Mouse (Mus musculus) adrenal gland (tissue): Measurements from ENCODE around the gene Pdik1l.
"Not testable (repeated sequence)": the region's sequence is repeated elsewhere in the genome, so short reads cannot be mapped to it uniquely, and the experiment has no call there.

Source experiments
- intact Hi-C: fragments of 180-260 bp; cut with DNase I; formaldehyde crosslinking; loops from one replicate; pipeline ENCODE4 v1.15.1; 2025

Gene Pdik1l

DNA sequence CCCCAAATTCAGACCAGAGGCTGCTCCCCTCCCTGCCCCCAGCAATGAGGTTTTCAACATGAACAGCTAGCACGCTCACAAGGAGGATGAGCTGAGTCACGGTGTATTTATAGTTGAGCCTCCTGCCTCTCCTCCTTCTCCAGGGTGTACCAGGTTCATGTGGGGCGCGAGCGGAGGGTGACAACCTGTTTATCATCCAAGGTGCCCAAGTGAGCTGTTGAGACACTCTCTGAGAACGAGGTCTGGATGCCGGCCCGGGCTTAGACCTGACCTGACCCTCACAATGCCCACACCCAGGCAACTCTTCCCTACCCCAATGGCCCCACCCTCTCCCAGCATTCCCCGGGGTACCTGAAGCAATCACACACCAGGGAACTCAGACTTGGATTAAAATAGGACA, 12.6 kb upstream of the Pdik1l start:
- intact Hi-C loops: no loop called here

GRCm38 (mm10) chr4:134299498-134299810, 11.8 kb upstream of the Pdik1l start:
- intact Hi-C loops: no loop called here

DNA sequence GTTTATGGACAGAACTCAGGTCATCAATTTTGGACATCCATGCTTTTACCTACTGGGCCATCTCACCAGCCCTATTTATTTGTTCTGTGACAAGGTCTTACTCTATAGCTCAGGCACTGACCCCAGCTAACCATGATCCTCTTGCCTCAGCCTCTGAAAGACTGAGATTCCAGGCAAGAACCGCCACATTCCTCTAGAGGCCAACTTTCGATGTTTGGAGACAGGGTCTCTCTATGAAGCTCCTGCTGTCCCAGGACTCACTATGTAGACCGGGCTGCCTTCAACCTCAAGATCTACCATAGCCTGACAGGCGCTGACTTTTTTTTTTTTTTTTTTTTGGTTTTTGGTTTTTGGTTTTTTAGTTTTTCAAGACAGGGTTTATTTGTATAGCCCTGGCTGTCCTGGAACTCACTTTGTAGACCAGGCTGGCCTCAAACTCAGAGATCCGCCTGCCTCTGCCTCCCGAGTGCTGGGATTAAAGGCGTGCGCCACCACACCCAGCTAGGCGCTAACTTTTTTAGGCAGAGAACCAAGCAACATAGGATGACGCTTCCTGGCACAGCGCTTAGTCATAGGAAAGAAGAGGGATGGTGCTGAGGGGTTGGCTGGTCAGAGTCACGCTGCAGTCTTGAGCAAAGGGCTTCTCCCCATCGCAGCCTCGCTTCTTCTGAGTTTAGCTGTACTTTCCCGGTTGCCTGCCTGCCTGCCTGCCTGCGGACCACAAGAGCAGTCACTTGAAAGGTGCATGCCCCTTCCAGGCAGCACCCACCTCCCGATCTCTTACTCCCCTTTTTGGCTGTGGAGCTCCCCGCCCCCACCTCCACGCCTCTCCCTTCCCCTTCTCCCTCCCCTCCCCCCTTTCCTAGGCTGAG, 11.2 kb upstream of the Pdik1l start:
- intact Hi-C loops: no loop called here

DNA sequence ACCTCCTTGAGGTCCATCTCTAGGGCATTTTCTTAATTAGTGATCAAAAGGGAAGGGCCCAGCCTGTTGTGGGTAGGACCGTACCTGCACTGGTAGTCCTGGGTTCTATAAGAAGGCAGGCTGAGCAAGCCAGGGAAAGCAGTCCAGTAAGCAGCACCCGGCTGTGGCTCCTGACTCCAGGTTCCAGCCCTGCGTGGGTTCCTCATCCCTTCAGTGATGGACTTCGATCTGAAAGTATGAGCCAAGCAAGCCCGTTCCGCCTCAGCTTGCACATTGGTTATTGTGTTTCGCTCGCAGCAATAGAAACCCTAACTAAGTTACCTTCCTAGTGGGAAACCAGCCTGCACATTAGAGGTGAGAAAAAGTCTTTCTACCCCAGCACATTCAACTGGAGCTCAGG, 9.7 kb upstream of the Pdik1l start:
- intact Hi-C loops: no loop called here

GRCm38 (mm10) chr4:134296523-134296922, 8.8 kb upstream of the Pdik1l start:
- intact Hi-C loops: no loop called here

DNA sequence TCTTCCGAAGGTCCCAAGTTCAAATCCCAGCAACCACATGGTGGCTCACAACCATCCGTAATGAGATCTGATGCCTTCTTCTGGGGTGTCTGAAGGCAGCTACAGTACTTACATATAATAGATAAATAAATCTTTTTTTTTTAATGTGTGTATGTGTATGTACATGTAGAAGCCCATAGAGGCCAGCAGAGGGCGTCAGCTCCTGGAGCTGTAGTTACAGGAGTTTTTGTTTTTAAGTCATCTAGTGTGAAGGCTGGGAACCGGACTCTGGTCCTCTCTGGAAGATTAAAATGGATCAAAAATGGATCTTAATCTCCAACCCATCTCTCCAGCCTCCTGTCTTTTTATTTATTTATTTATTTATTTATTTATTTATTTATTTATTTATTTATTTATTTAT, 8.4 kb upstream of the Pdik1l start:
- intact Hi-C loops: not testable (repeated sequence)

- intact Hi-C loops: loop anchor here (2.0 to 5.0 kb wide), 2 partner anchors 64 to 107 kb away; partner anchors contain the start of gene Cep85
Measured at GRCm38 (mm10) chr4:134293692-134294163, 6.0 kb upstream of the Pdik1l start.

DNA sequence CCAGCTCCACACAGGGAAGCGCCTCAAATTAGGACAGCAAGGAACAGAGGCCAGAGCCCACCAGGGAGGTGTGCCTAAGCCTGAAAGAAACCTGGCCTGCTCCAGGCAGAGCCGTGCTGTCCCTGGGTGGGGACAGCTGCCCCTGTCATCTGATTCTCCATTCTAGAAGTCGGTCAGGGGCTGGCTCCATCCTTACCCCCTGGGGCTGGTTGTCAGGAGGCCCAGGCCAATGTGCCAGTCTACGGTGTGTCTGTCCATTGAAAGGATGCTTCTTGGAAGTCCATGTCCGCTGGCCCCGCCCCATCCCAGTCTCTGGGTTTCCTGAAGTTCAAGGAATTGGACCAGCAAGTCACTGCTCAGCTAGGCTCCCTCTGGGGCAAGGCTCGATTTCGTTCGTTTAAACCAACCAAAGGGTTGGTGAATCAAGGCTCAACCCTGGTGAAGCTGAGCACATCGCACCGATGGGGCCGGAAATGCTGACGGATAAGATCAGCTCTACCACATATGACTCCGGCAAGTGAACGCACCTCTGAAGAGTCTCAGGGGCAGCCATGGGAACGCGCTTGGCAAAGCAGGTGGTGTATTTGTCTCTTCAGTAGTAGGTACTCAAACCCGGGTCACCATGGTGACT, 5.5 kb upstream of the Pdik1l start:
- intact Hi-C loops: loop anchor here (2.0 to 5.0 kb wide), 2 partner anchors 64 to 106 kb away; partner anchors contain the start of gene Cep85

GRCm38 (mm10) chr4:134292067-134292466, 4.4 kb upstream of the Pdik1l start:
- intact Hi-C loops: loop anchor here (2.0 to 5.0 kb wide), 2 partner anchors 65 to 105 kb away; partner anchors contain the start of gene Cep85

DNA sequence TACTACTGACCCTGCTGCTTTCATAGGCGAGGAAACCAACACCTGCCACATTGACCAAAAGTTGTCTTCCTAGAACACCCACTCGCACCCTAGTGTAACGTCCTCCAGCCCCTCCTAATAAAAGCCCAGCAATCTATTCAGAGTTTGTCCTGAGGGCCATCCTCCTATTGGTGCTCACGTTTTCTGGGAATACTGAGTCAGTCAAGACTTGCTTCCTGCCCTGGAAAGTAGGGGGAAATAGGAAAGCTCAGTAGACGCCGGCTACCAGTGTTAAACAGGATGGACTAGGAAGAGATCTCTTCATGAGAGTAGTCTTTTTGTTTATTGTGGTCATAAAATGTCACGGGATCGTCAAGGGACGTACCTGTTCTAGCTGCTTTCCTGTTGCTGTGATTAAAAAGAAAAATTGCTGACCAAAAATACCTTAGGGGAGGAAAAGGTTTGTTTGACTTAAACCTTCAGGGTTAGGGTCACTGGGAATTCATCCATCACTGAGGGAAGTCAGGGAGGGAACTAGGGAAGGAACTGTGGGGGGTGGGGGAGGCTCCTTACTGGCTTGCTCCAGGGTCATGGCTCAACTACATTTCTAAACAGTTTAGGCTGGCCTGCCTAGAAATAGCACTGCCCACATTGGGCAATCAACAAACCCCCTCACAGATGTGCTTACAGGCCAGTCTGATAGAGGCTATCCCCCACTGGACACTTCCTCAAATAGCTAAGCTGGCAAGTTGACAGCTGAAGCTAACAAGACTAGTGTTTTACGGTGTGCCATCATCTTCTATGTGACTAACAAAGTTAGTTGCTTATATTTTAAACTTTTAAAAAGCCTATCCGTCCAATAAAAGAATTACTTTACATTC, 932 bp upstream of the Pdik1l start:
- intact Hi-C loops: loop anchor here (5.0 kb wide), 1 partner anchor 41 kb away; the partner anchor contains the start of genes Gm30191 and Zfp593

- intact Hi-C loops: loop anchor here (5.0 kb wide), 1 partner anchor 40 kb away; the partner anchor contains the start of genes Gm30191 and Zfp593
Measured at GRCm38 (mm10) chr4:134287168-134287564, 529 bp downstream of the Pdik1l start.

DNA sequence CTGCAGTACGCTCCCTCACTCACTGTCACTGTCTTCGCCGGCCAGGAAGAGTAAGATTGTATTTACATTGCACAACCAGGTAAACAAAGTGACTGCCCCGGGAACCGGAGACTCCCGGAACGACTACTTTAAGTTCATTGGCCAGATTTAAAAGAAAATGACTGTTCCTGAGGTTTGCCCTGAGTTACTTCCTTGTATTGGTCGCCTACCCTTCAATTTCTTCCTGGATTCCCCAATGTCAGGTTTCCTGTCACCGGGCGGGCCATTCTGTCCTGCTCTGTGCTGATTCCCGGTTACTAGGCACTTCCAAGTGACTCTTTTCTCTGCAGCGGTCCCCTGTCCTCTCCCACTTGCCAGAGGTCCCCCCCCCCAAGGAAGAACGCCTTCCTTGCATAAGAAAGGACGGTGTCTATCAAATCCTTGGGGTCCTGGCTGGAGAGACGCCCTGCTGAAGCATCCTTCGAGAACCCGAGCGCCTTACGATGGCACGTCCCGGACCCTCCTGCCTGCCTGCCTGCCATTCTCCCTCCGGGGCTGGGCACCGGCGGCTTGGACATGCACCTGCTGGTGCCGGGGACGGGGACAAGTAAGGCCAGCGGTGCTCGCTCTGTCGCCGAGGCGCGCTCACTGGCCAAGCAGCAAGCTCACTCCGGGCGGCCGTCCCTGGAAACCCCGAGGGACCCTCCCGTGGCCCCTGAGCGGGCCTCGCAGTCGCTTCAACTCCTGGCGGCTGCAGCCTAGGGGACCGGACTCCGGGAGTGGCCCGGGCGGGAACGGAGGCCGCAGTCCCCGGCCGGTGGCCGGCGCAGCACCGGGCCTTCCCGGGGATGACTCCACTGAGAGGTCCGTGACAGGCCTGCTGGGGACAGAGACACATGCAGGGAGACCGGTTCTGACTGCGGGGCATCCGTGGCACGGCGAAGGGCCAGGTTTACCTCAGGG, 1.2 kb downstream of the Pdik1l start:
- intact Hi-C loops: loop anchor here (5.0 kb wide), 1 partner anchor 39 kb away; the partner anchor contains the start of genes Gm30191 and Zfp593

GRCm38 (mm10) chr4:134284942-134285341, 2.8 kb downstream of the Pdik1l start:
- intact Hi-C loops: loop anchor here (5.0 kb wide), 1 partner anchor 38 kb away; the partner anchor contains the start of genes Gm30191 and Zfp593

- intact Hi-C loops: no loop called here
Measured at GRCm38 (mm10) chr4:134273417-134274345, 14.0 kb downstream of the Pdik1l start.

DNA sequence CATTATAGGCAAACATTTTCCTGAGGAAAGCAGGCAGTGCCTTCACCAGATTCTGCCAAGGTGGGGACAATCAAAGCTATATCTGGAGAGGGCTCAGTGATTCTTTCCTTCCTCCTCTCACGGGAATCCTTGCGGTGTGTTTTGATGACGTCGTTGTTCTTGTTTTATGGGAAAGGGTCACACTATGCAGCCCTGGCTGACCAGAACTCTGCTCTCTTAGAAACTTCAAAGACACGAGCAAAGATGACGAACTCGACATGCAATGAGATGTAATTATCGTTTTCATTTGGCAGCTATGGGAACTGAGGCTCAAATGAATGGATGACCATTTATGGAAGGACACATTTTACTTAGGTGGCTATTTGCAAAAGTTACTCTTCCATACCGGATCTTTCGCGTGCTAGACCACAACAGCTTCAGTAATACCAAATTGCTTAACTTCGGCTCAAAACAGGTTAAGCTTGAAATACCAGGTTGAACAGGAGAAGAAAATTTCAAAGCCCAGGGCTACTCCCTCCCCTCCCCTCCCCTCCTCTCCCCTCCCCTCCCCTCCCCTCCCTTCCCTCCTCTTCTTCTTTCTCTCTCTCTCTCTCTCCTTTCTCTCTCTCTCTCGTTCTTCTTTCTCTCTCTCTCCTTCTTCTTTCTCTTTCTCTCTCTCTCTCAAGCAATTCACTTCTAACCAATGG, 14.8 kb downstream of the Pdik1l start:
- intact Hi-C loops: no loop called here

DNA sequence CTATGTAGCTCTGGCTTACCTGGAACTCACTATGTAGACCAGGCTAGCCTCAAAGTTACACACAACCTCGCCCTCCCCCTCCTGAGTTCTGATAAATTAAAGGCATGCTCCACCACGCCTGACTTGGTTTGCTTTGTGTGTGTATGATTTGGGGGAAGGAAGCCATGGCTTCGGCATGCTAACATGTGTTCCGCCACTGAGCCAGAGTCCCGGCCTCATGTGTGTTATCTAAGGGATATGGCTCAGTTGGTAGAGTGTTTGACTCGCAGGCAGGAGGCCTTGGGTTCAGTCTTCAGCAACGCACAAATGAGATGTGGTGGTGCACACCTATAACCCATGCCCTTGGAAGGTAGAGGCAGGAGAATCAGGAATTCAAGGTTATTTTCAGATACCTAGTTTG, 15.7 kb downstream of the Pdik1l start:
- intact Hi-C loops: no loop called here

- intact Hi-C loops: loop anchor here (5.0 to 10.0 kb wide), 2 partner anchors 118 to 205 kb away; no protein-coding TSS in a partner anchor
Measured at GRCm38 (mm10) chr4:134269622-134270021, 18.1 kb downstream of the Pdik1l start.

DNA sequence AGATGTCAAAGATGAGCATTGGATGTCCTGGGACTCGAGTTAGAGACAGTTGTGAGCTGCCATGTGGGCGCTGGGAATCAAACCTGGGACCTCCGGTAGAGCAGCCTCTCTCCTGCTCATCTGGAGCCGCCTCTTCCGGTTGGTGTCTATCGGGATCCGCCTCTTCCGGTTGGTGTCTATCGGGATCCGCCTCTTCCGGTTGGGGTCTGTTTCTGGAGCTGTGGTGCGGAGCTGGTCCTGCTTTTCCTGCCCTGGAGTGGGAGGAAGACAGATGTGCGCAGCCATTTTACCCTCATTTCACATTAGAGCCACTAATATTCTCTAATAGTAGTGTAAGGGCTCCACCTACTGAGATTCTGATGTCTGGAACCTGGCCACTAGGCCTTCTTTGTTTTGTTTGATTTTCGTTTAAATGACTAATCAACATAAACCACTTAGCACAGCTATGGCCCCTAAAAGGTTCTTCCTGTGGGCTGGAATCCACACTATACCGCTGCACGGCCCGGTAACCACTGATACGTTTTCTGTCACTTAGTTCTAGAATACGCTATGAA, 19.5 kb downstream of the Pdik1l start:
- intact Hi-C loops: loop anchor here (5.0 to 10.0 kb wide), 2 partner anchors 119 to 207 kb away; no protein-coding TSS in a partner anchor
